Mouse (Mus musculus) CH12.LX (cell line): ENCODE measurements around the gene Ctc1. TPM values are rescaled to one million over a fixed set of nuclear protein-coding genes. Genes with fewer than 3 reads are reported as not detected.

Experiments
- DNase-seq: peaks from one replicate; pipeline ENCODE4 v3.0.0-alpha.2; 2013; ENCODE audit errors: extremely low read depth
- H3K27ac ChIP-seq: 2 replicates; pipeline ENCODE4 v1.5.1; 2012; ENCODE audit warnings: low read depth, mild to moderate bottlenecking, control low read depth, moderate library complexity; ENCODE audit not compliant: insufficient read depth
- H3K27me3 ChIP-seq: replicated peaks from 2 replicates; pipeline ENCODE3; 2012; ENCODE audit warnings: inconsistent platforms
- H3K36me3 ChIP-seq, 2 experiments: replicated peaks in 1 of 2; 2 replicates each; pipeline versions ENCODE3 to v1.6.1; 2012; ENCODE audit warnings: inconsistent platforms in 1 of 2, low read length in 1 of 2, mild to moderate bottlenecking in 1 of 2, mixed read lengths in 1 of 2, moderate library complexity in 1 of 2; ENCODE audit not compliant: control insufficient read depth in 1 of 2, insufficient read depth in 1 of 2
- H3K4me1 ChIP-seq, 2 experiments: 2 replicates each; pipeline ENCODE4 v1.6.1; 2012; ENCODE audit warnings: inconsistent platforms in 1 of 2, moderate library complexity in 1 of 2; ENCODE audit not compliant: insufficient read depth in 2 of 2, control insufficient read depth in 1 of 2
- H3K4me2 ChIP-seq: 2 replicates; pipeline ENCODE4 v1.6.1; 2012; ENCODE audit warnings: low read depth, mild to moderate bottlenecking, control low read depth; ENCODE audit not compliant: poor library complexity, insufficient read depth, severe bottlenecking
- H3K4me3 ChIP-seq, 3 experiments: fragments of 150-350 bp in 1 of 3; sonication (generic) in 1 of 3; replicated peaks in 1 of 3; 2 replicates each; pipeline versions ENCODE3 to v1.5.1; 2011 to 2012; ENCODE audit warnings: low read depth in 2 of 3, low read length in 2 of 3, mild to moderate bottlenecking in 2 of 3, moderate library complexity in 2 of 3, control low read depth in 1 of 3, improper control_type of control experiment in 1 of 3, inconsistent platforms in 1 of 3, mixed read lengths in 1 of 3; ENCODE audit not compliant: poor library complexity in 1 of 3
- H3K79me2 ChIP-seq: replicated peaks from 2 replicates; pipeline ENCODE4 v1.6.1; 2012; ENCODE audit warnings: mild to moderate bottlenecking, moderate library complexity; ENCODE audit not compliant: control insufficient read depth, poor library complexity, insufficient read depth, severe bottlenecking; ENCODE audit errors: extremely low read depth
- H3K9ac ChIP-seq: 2 replicates; pipeline ENCODE4 v1.6.1; 2012; ENCODE audit warnings: low read depth, mild to moderate bottlenecking, control low read depth, moderate library complexity; ENCODE audit not compliant: insufficient read depth
- H3K9me3 ChIP-seq: replicated peaks from 2 replicates; pipeline ENCODE3; 2012; ENCODE audit warnings: low read length, inconsistent platforms, mixed read lengths
- BHLHE40 ChIP-seq: IDR thresholded peaks from 2 replicates; pipeline ENCODE4 v1.6.1; 2011; ENCODE audit warnings: mild to moderate bottlenecking, low read depth, low read length, improper control_type of control experiment
- CHD2 ChIP-seq: IDR thresholded peaks from 2 replicates; pipeline ENCODE4 v1.6.1; 2011; ENCODE audit warnings: low read length, improper control_type of control experiment
- ELF1 ChIP-seq: IDR thresholded peaks from 2 replicates; pipeline ENCODE4 v1.6.1; 2014; ENCODE audit warnings: low read depth, mild to moderate bottlenecking, inconsistent platforms, low read length, improper control_type of control experiment
- EP300 ChIP-seq: IDR thresholded peaks from 2 replicates; pipeline ENCODE4 v1.6.1; 2011; ENCODE audit warnings: low read length, improper control_type of control experiment
- HCFC1 ChIP-seq: IDR thresholded peaks from 2 replicates; pipeline ENCODE4 v1.6.1; 2012; ENCODE audit warnings: low read depth, mild to moderate bottlenecking, inconsistent platforms, low read length, improper control_type of control experiment
- IRF4 ChIP-seq: IDR thresholded peaks from 2 replicates; pipeline ENCODE4 v1.6.1; 2014; ENCODE audit warnings: low read depth, mild to moderate bottlenecking, inconsistent platforms, low read length, improper control_type of control experiment
- JUND ChIP-seq: conservative IDR thresholded peaks from 2 replicates; pipeline ENCODE4 v1.6.1; 2011; ENCODE audit warnings: low read depth, low read length, improper control_type of control experiment
- KAT2A ChIP-seq: IDR thresholded peaks from 2 replicates; pipeline ENCODE4 v1.6.1; 2012; ENCODE audit warnings: low read length, improper control_type of control experiment, inconsistent platforms; ENCODE audit not compliant: insufficient replicate concordance
- MAX ChIP-seq: IDR thresholded peaks from 2 replicates; pipeline ENCODE4 v1.6.1; 2011; ENCODE audit warnings: low read length, improper control_type of control experiment
- MAZ ChIP-seq: IDR thresholded peaks from 2 replicates; pipeline ENCODE4 v1.6.1; 2012; ENCODE audit warnings: low read depth, mild to moderate bottlenecking, inconsistent platforms, low read length, improper control_type of control experiment, moderate library complexity
- MEF2A ChIP-seq: IDR thresholded peaks from 2 replicates; pipeline ENCODE4 v1.6.1; 2014; ENCODE audit warnings: low read depth, mild to moderate bottlenecking, inconsistent platforms, low read length, improper control_type of control experiment, borderline replicate concordance
- MXI1 ChIP-seq: IDR thresholded peaks from 2 replicates; pipeline ENCODE4 v1.6.1; 2011; ENCODE audit warnings: mild to moderate bottlenecking, low read depth, low read length, improper control_type of control experiment
- MYC ChIP-seq: IDR thresholded peaks from 2 replicates; pipeline ENCODE4 v1.6.1; 2011; ENCODE audit warnings: low read depth, mild to moderate bottlenecking, improper control_type of control experiment, low read length
- NELFE ChIP-seq: IDR thresholded peaks from 2 replicates; pipeline ENCODE4 v1.6.1; 2011; ENCODE audit warnings: low read depth, low read length, improper control_type of control experiment
- NRF1 ChIP-seq: IDR thresholded peaks from 2 replicates; pipeline ENCODE4 v1.6.1; 2014; ENCODE audit warnings: low read depth, mild to moderate bottlenecking, inconsistent platforms, low read length, improper control_type of control experiment, moderate library complexity
- POLR2A ChIP-seq: IDR thresholded peaks from 2 replicates; pipeline ENCODE4 v1.6.1; 2011; ENCODE audit warnings: low read depth, mild to moderate bottlenecking, improper control_type of control experiment, low read length
- POLR2AphosphoS2 ChIP-seq: IDR thresholded peaks from 2 replicates; pipeline ENCODE4 v1.6.1; 2011; ENCODE audit warnings: low read depth, low read length, improper control_type of control experiment
- RCOR1 ChIP-seq: conservative IDR thresholded peaks from 2 replicates; pipeline ENCODE4 v1.6.1; 2012; ENCODE audit warnings: low read depth, mild to moderate bottlenecking, inconsistent platforms, low read length, improper control_type of control experiment
- SIN3A ChIP-seq: IDR thresholded peaks from 2 replicates; pipeline ENCODE4 v1.6.1; 2012; ENCODE audit warnings: low read length, improper control_type of control experiment, inconsistent platforms
- SMC3 ChIP-seq: IDR thresholded peaks from 2 replicates; pipeline ENCODE4 v1.6.1; 2011; ENCODE audit warnings: low read depth, low read length, improper control_type of control experiment
- TCF12 ChIP-seq: IDR thresholded peaks from 2 replicates; pipeline ENCODE4 v1.6.1; 2014; ENCODE audit warnings: low read depth, mild to moderate bottlenecking, inconsistent platforms, low read length, improper control_type of control experiment
- ZC3H11A ChIP-seq: IDR thresholded peaks from 2 replicates; pipeline ENCODE4 v1.6.1; 2012; ENCODE audit warnings: low read depth, mild to moderate bottlenecking, inconsistent platforms, low read length, improper control_type of control experiment
- ZMIZ1 ChIP-seq: IDR thresholded peaks from 2 replicates; pipeline ENCODE4 v1.6.1; 2012; ENCODE audit warnings: low read depth, mild to moderate bottlenecking, inconsistent platforms, low read length, improper control_type of control experiment
- dilution Hi-C: fragments of 300-500 bp; cut with MboI; formaldehyde crosslinking; loops from 2 replicates; pipeline ENCODE4 v1.14.3; 2020; ENCODE audit warnings: low sequenced_read_pairs; ENCODE audit not compliant: extremely low pct_unique_long_range_greater_than_20kb, extremely low pct_ligation_motif_present
- in situ Hi-C: fragments of 300-500 bp; cut with MboI; formaldehyde crosslinking; loops from 3 replicates; pipeline ENCODE4 v1.14.3; 2019; ENCODE audit warnings: low sequenced_read_pairs, low pct_ligation_motif_present, low pct_unique_long_range_greater_than_20kb, mixed read lengths
- polyA plus RNA-seq: library from polyadenylated mRNA; unstranded; fragments of >175 nt; gene quantifications from 2 replicates; pipeline ENCODE4 v1.2.1, GENCODE M21; 2012; ENCODE audit warnings: low read depth; ENCODE audit not compliant: insufficient read length
- total RNA-seq, 2 experiments: library from RNA; depleted of rRNA; stranded (reverse); fragments of 300-350 nt in 1 of 2; fragments of >200 nt in 1 of 2; gene quantifications; 2 replicates each; pipeline ENCODE4 v1.2.3; 2012 to 2014

Ctc1 gene
- total and polyA plus RNA-seq, 3 experiments = 20.5 to 69.8 (median 44.8) TPM

- TF ChIP-seq IRF4 (peak; percentile 26; the same call in 1 of the 2 replicates), ZMIZ1 (peak; percentile 66; the same call in 1 of the 2 replicates), NRF1 (peak; percentile 57), MAX (no peak; the same call in 1 of the 2 replicates), BHLHE40 (no peak), MYC (no peak), JUND (no peak), RCOR1 (no peak), KAT2A (peak; percentile 79; the same call in 1 of the 2 replicates), ELF1 (peak; percentile 98), MEF2A (peak; percentile 42; the same call in 1 of the 2 replicates), POLR2AphosphoS2 (peak; percentile 64; the same call in 1 of the 2 replicates), EP300 (no peak), SIN3A (peak; percentile 89), ZC3H11A (no peak), MAZ (peak; percentile 98), TCF12 (peak; percentile 48; the same call in 1 of the 2 replicates), HCFC1 (peak; percentile 87), SMC3 (no peak), MXI1 (peak; percentile 74), CHD2 (peak; percentile 75), POLR2A (peak; percentile 92), NELFE (peak; percentile 64)
- Histone ChIP-seq H3K79me2 (no peaks in the 10 kb centered on the region; the same call in none of the 2 replicates), H3K36me3 (peaks cover 0 to 10% of the 10 kb centered on the region in 2 experiments), H3K4me3 (peak within 1 kb of the TSS; percentile 79 to 87 (median 87)), H3K4me2 (peak within 1 kb of the TSS; percentile 96), H3K9ac (peak within 1 kb of the TSS; percentile 92), H3K4me1 (peaks cover 0 to 30% of the 10 kb centered on the region in 2 experiments; a peak in 2 of 4 replicates), H3K27ac (peak within 1 kb of the TSS; percentile 53), H3K9me3 (no peaks in the 10 kb centered on the region), H3K27me3 (peaks cover 3% of the 10 kb centered on the region)
- in situ Hi-C loops = no loop called here
- DNase-seq = peak; percentile 99
- dilution Hi-C loops = no loop called here
Measured at GRCm38 (mm10) chr11:69059357-69059974, 43.8 kb downstream of the Ctc1 start, which contains the start of gene Borcs6. Gene Borcs6 (plus strand): TSS chr11:69059717.
